ENCODE assay signal across 8 mouse cellular contexts in genomic region chr15:79774117-79775027, GRCm38 (mm10). TPM values are rescaled to one million over a fixed set of nuclear protein-coding genes. Genes with fewer than 3 reads are reported as not detected.
DNase-seq lines count a peak whose midpoint lies in the region; ATAC-seq and TF ChIP-seq lines count a peak whose summit lies in the region.

No protein-coding gene starts in this region.

- intact Hi-C loops in heart, adult 2 months (cut with DNase I): loop anchor here (2.0 kb wide), 1 partner anchor 60 kb away; the partner anchor contains the start of genes Cbx6 and Npcd

- H3K36me3 ChIP-seq in embryonic facial prominence, embryonic 14.5 days (ENCODE audit: control insufficient read depth, insufficient read depth, low read length): no peaks in the 10 kb centered on the region
- H3K36me3 ChIP-seq in heart, adult 2 months (ENCODE audit: control insufficient read depth, insufficient read depth, low read length): no peaks in the 10 kb centered on the region
- no peaks in the 10 kb centered on the region for H3K36me3 ChIP-seq in limb, embryonic 13.5 days
- H3K36me3 ChIP-seq in midbrain, embryonic 16.5 days (ENCODE audit: control insufficient read depth, insufficient read depth, low read length): no peaks in the 10 kb centered on the region

- peaks cover 10% of the 10 kb centered on the region for H3K4me1 ChIP-seq in embryonic facial prominence, embryonic 14.5 days (ENCODE audit: control insufficient read depth, insufficient read depth, low read length)
- peaks cover 8% of the 10 kb centered on the region for H3K4me1 ChIP-seq in heart, adult 2 months (ENCODE audit: control insufficient read depth, insufficient read depth, low read length)
- H3K4me1 ChIP-seq in limb, embryonic 13.5 days: peaks cover 24% of the 10 kb centered on the region
- H3K4me1 ChIP-seq in midbrain, embryonic 16.5 days (ENCODE audit: control insufficient read depth, insufficient read depth, low read length): peaks cover 18% of the 10 kb centered on the region

- peak overlapping the region; percentile 77 for H3K9ac ChIP-seq in embryonic facial prominence, embryonic 14.5 days (ENCODE audit: low read depth, low read length)
- peak overlapping the region; percentile 71 for H3K9ac ChIP-seq in heart, adult 2 months (ENCODE audit: low read depth, low read length)
- peak overlapping the region; percentile 77 for H3K9ac ChIP-seq in limb, embryonic 13.5 days
- H3K9ac ChIP-seq in midbrain, embryonic 16.5 days (ENCODE audit: low read depth, low read length): peak overlapping the region; percentile 94

- peak; percentile 44; the same call in 1 of the 2 replicates for TF ChIP-seq EP300 in heart, adult 2 months (IDR thresholded peaks at IDR 0.05; ENCODE audit: insufficient read depth, low read depth, low read length)

- peak overlapping the region; percentile 63 for H3K4me2 ChIP-seq in embryonic facial prominence, embryonic 14.5 days (ENCODE audit: low read depth, low read length)
- peak overlapping the region; percentile 82 for H3K4me2 ChIP-seq in limb, embryonic 13.5 days (replicated peaks)
- peak overlapping the region; percentile 69 for H3K4me2 ChIP-seq in midbrain, embryonic 16.5 days (ENCODE audit: low read length)

- no peak for TF ChIP-seq CTCF in heart, adult 2 months (IDR thresholded peaks at IDR 0.05)

- H3K9me3 ChIP-seq in embryonic facial prominence, embryonic 14.5 days (ENCODE audit: control insufficient read depth, low read length): no peaks in the 10 kb centered on the region
- H3K9me3 ChIP-seq in limb, embryonic 13.5 days: no peaks in the 10 kb centered on the region
- no peaks in the 10 kb centered on the region for H3K9me3 ChIP-seq in midbrain, embryonic 16.5 days (replicated peaks; ENCODE audit: control insufficient read depth, low read length, poor library complexity, severe bottlenecking)

- WGBS in embryonic facial prominence, embryonic 14.5 days: under 1% methylated on average over 36 of the region's 50 CpGs
- under 1% methylated on average over 50 of the region's 50 CpGs for WGBS in heart, adult 2 months
- WGBS in limb, embryonic 13.5 days: under 1% methylated on average over 38 of the region's 50 CpGs
- under 1% methylated on average over 47 of the region's 50 CpGs for WGBS in midbrain, embryonic 16.5 days

- peak overlapping the region; percentile 79 for H3K27ac ChIP-seq in embryonic facial prominence, embryonic 14.5 days (replicated peaks; ENCODE audit: low read depth, low read length)
- peak overlapping the region; percentile 85 for H3K27ac ChIP-seq in heart, adult 2 months
- peak overlapping the region; percentile 11; the same call in 1 of the 2 replicates for H3K27ac ChIP-seq in limb, embryonic 13.5 days
- H3K27ac ChIP-seq in midbrain, embryonic 16.5 days (ENCODE audit: low read length): peak overlapping the region; percentile 81

- peak overlapping the region; percentile 70 for H3K4me3 ChIP-seq in embryonic facial prominence, embryonic 14.5 days (ENCODE audit: low read depth, low read length)
- peak overlapping the region; percentile 79 for H3K4me3 ChIP-seq in heart, adult 2 months
- peak overlapping the region; percentile 58 for H3K4me3 ChIP-seq in limb, embryonic 13.5 days
- peak overlapping the region; percentile 89 for H3K4me3 ChIP-seq in midbrain, embryonic 16.5 days (ENCODE audit: low read depth, low read length)

- H3K27me3 ChIP-seq in embryonic facial prominence, embryonic 14.5 days (replicated peaks; ENCODE audit: control insufficient read depth, insufficient read depth, low read length): no peaks in the 10 kb centered on the region
- no peaks in the 10 kb centered on the region for H3K27me3 ChIP-seq in heart, adult 2 months (ENCODE audit: control insufficient read depth, insufficient read depth, low read length)
- no peaks in the 10 kb centered on the region for H3K27me3 ChIP-seq in limb, embryonic 13.5 days
- no peaks in the 10 kb centered on the region for H3K27me3 ChIP-seq in midbrain, embryonic 16.5 days (ENCODE audit: control insufficient read depth, insufficient read depth, low read depth, low read length)

- peak; percentile 76 for TF ChIP-seq POLR2A in heart, adult 2 months (IDR thresholded peaks at IDR 0.05; ENCODE audit: insufficient read depth, low read depth, low read length)

- peaks cover 3% of the 10 kb centered on the region for H3K79me2 ChIP-seq in heart, adult 2 months (replicated peaks; ENCODE audit: control insufficient read depth, insufficient read depth, low read length)

- peak; percentile 99 for DNase-seq in 3T3-L1 (ENCODE audit: low read depth, low spot score)
- DNase-seq in adrenal gland, postnatal 4 days (ENCODE audit: low spot score in 2 of 2): peak; percentile 71 to 90
- peak; percentile 99 for DNase-seq in embryonic facial prominence, embryonic 14.5 days (ENCODE audit: low spot score)
- peak; percentile 94 to 97 for DNase-seq in heart, adult 2 months
- DNase-seq in kidney, adult 8-10 months: peak; percentile 98
- DNase-seq in spleen, postnatal 10 days (ENCODE audit: low spot score in 2 of 2): peak; percentile 90 to 96

- ATAC-seq in embryonic facial prominence, embryonic 14.5 days (ENCODE audit: low read depth): peak; percentile 99
- peak; percentile 98 for ATAC-seq in limb, embryonic 13.5 days (ENCODE audit: low FRiP score, low read depth)
- peak; percentile 99 for ATAC-seq in midbrain, embryonic 16.5 days

RNA-seq across cellular contexts. Expression of gene Dnal4, which starts 3.3 kb away (rescaled TPM):
- 10 to 100 TPM; 25.3 to 25.6 TPM for total RNA-seq in adrenal gland, postnatal 4 days (2021)
- polyA plus RNA-seq in embryonic facial prominence, embryonic 14.5 days (2014; fragmentation: Nextera tagmentation; extraction: Ambion mirVana): 50.0 and 59.5 TPM in 2 replicates
- total RNA-seq in heart, adult 2 months (2021): 10 to 100 TPM; 19.3 to 21.7 TPM
- 43.0 and 46.8 TPM in 2 replicates for polyA plus RNA-seq in heart, adult 2 months (2012; rRNA removed)
- 69.5 and 74.1 TPM in 2 replicates for polyA plus RNA-seq in limb, embryonic 13.5 days (2015; fragmentation: Nextera tagmentation; extraction: Ambion mirVana)
- polyA plus RNA-seq in midbrain, embryonic 16.5 days (2015; fragmentation: Nextera tagmentation; extraction: Ambion mirVana): 69.0 and 76.5 TPM in 2 replicates

RNA-seq across cellular contexts. Expression of gene Nptxr, which starts 30.2 kb away (rescaled TPM):
- 10 to 100 TPM; 17.2 to 17.3 TPM for total RNA-seq in adrenal gland, postnatal 4 days (2021)
- polyA plus RNA-seq in embryonic facial prominence, embryonic 14.5 days (2014; fragmentation: Nextera tagmentation; extraction: Ambion mirVana): 3.2 and 3.4 TPM in 2 replicates
- total RNA-seq in heart, adult 2 months (2021): 1 to 10 TPM; 1.5 to 1.7 TPM
- polyA plus RNA-seq in heart, adult 2 months (2012; rRNA removed): 1.3 and 1.6 TPM in 2 replicates
- 2.7 and 2.9 TPM in 2 replicates for polyA plus RNA-seq in limb, embryonic 13.5 days (2015; fragmentation: Nextera tagmentation; extraction: Ambion mirVana)
- polyA plus RNA-seq in midbrain, embryonic 16.5 days (2015; fragmentation: Nextera tagmentation; extraction: Ambion mirVana): 55.0 and 62.1 TPM in 2 replicates

RNA-seq across cellular contexts. Expression of gene Sun2, which starts 32.0 kb away (rescaled TPM):
- total RNA-seq in adrenal gland, postnatal 4 days (2021): 10 to 100 TPM; 53.3 to 56.7 TPM
- 5.9 and 6.4 TPM in 2 replicates for polyA plus RNA-seq in embryonic facial prominence, embryonic 14.5 days (2014; fragmentation: Nextera tagmentation; extraction: Ambion mirVana)
- total RNA-seq in heart, adult 2 months (2021): 10 to 100 TPM; 83.3 to 96.7 TPM
- 57.9 and 69.2 TPM in 2 replicates for polyA plus RNA-seq in heart, adult 2 months (2012; rRNA removed)
- 5.5 and 7.8 TPM in 2 replicates for polyA plus RNA-seq in limb, embryonic 13.5 days (2015; fragmentation: Nextera tagmentation; extraction: Ambion mirVana)
- polyA plus RNA-seq in midbrain, embryonic 16.5 days (2015; fragmentation: Nextera tagmentation; extraction: Ambion mirVana): 5.7 and 6.0 TPM in 2 replicates

RNA-seq across cellular contexts. Expression of gene Npcd, which starts 59.7 kb away (rescaled TPM):
- 1 to 10 TPM; 3.7 to 4.2 TPM for total RNA-seq in adrenal gland, postnatal 4 days (2021)
- polyA plus RNA-seq in embryonic facial prominence, embryonic 14.5 days (2014; fragmentation: Nextera tagmentation; extraction: Ambion mirVana): 0.80 TPM in 1 of 2 replicates, not detected in the other
- total RNA-seq in heart, adult 2 months (2021): under 1 TPM; 0.29 to 0.30 TPM
- polyA plus RNA-seq in heart, adult 2 months (2012; rRNA removed): 0.31 TPM in 1 of 2 replicates, not detected in the other
- 0.46 and 0.60 TPM in 2 replicates for polyA plus RNA-seq in limb, embryonic 13.5 days (2015; fragmentation: Nextera tagmentation; extraction: Ambion mirVana)
- polyA plus RNA-seq in midbrain, embryonic 16.5 days (2015; fragmentation: Nextera tagmentation; extraction: Ambion mirVana): 0.74 and 1.3 TPM in 2 replicates

Comparison
In these comparisons a context has a peak if more than half of its experiments do, and no peak if none do; other contexts are left out.
1. Peak in every context shown above with its lines: DNase-seq, ATAC-seq, H3K4me3 ChIP-seq and H3K27ac ChIP-seq.
2. H3K27ac ChIP-seq: peak in every context shown above with its lines; median percentile 85 in heart, adult 2 months; 81 in midbrain, embryonic 16.5 days; 79 in embryonic facial prominence, embryonic 14.5 days; 11 in limb, embryonic 13.5 days.
3. RNA of gene Nptxr, which starts 30.2 kb away (polyA plus RNA-seq): 55.0 to 62.1 TPM in midbrain, embryonic 16.5 days; 3.2 to 3.4 TPM in embryonic facial prominence, embryonic 14.5 days, 2.7 to 2.9 TPM in limb, embryonic 13.5 days and 1.3 to 1.6 TPM in heart, adult 2 months; every median in the first group is over 10 times any median in the second.